Mouse (Mus musculus): ENCODE data around the gene Nudt16l1.

The Nudt16l1 gene

DNA sequence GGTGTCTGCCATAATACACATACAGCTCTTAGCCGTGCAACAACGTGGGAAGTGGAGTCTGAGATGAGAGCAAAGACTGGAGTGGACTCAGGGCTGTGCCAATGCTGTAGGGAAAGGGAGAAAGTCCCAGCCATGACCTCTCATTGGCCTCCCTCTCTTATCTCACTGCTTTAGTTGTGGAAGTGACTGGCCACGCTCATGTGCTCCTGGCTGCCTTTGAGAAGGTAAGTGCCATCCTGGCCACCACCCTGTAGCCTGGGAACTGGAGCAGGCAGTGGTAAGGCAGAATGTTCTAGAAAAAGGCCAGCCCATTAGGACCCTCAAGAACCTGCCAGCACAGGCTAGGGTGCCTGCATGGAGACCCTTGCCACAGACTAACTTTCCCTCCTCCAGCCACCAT, 22.6 kb upstream of the Nudt16l1 start:
- no peak for DNase-seq

- no peak for DNase-seq
Observed at GRCm38 (mm10) chr16:4916608-4917007, 22.0 kb upstream of the Nudt16l1 start.

DNA sequence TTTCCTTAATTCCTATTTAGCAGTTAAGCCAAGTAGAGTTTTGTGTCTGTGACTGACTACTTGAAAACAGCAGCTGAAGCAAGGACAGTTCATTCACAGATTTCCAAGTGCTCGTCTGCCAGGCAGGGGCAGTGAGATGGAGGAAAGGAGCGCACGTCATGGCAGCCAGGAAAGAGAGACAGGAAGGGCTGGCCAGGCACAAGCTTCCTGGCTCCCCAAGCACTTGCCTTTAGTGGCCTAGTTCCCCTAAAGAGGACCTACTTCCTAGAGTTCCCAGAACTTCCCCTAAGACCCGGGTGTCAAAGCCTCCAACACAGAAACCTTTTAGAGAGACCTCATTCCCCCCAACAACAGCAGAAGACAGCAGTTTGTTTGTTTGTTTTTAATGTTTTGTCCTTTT, 18.0 kb upstream of the Nudt16l1 start:
- DNase-seq: no peak

DNA sequence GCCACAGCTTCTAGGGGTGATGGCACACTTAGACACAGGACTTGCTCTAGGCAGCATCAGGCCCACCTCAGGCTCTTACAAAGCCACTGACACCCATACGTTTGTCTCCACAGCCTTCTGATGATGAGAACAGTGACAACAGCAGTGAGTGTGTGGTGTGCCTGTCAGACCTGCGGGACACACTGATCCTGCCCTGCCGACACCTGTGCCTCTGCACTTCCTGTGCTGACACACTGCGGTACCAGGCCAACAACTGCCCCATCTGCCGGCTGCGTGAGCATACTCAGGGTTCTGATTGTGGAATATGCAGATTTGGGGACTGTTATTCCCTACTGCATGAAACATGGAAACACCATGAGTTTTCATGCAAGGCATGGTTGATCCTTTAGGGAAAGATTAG, 16.1 kb upstream of the Nudt16l1 start:
- no peak for DNase-seq

DNA sequence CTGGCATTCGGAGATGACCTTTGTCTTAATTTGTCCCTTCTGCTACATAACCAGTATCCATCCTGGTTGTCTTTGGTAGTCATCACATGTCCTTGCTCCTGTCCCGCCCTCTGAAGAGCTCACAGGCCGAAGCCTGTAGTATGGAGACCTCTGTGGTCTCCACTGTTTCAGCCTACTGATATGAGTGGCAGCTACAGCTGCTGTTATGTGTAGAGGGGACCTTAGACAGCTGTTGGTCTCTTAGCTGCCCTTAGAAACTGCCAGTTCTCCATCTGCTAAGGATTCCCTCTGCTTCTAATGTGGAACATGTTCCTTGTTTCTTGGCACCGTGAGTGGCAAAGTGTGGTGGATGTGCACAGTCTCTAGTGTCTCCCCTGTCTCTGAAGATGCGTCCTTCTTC, 14.6 kb upstream of the Nudt16l1 start:
- no peak for DNase-seq

- DNase-seq: no peak
Observed at GRCm38 (mm10) chr16:4927967-4928366, 10.6 kb upstream of the Nudt16l1 start.

DNA sequence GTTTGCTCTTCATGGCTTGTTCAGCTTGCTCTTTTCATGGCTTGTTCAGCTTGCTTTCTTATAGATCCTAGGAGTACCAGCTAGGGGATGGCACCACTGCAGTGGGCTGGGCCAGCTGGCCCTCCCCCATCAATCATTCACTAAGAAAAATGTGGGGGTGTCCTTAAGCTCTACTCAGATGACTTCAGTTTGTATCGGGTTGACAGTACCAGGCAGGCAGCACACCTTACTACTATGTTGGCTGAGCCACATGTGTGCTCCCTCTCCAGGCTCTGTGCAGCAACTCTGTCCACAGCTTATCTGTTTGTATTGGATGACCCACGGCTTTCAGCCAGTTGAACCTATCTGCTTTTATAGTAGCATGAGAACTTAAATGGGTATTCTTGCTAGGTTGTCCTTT, 10.1 kb upstream of the Nudt16l1 start:
- DNase-seq: no peak

- no peak for DNase-seq
Observed at GRCm38 (mm10) chr16:4932429-4932828, 6.1 kb upstream of the Nudt16l1 start.

DNA sequence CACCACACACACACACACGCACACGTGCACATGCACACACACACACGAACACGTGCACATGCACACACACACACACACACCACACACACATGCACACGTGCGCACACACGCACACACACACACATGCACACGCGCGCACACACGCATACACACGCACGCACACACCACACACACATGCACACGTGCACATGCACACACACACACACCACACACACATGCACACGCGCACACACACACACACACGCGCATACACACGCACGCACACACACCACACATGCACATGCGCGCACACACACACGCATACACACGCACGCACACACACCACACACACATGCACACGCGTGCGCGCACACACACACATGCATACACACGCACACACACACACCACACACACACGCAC, 3.1 kb upstream of the Nudt16l1 start:
- no peak for DNase-seq

- no peak for DNase-seq
Observed at GRCm38 (mm10) chr16:4935931-4936703, 2.4 kb upstream of the Nudt16l1 start.

- no peak for DNase-seq
Observed at GRCm38 (mm10) chr16:4937351-4938190, 990 bp upstream of the Nudt16l1 start.

GRCm38 (mm10) chr16:4938989-4939388, 428 bp downstream of the Nudt16l1 start:
- peak; percentile 94 for DNase-seq

GRCm38 (mm10) chr16:4939412-4939811, 851 bp downstream of the Nudt16l1 start:
- DNase-seq: peak; percentile 48

DNA sequence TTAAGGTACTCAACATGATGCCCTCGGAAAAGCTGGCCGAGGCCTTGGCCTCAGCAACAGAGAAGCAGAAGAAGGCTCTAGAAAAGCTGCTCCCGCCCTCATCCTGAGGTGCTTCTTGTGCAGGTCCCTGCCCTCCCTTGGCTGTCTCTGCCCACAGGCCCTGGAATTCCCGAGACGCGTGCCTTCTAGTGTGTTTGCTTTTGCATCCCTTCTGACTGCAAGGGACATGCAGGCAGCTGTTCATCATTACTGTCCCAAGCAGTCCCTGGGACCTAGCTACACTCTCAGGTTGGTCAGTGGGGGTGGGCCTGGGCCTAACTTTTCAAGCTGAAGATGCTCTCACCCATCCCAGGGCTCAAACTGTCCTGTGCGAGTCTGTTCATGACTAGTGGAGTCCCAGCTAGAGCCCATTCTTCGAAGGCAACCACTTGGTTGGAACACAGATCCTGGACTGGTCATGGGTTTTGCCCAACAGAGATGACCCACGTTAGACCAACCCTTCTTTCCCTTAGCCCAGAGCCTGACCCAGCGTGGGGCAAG, 1.8 kb downstream of the Nudt16l1 start:
- DNase-seq: no peak

GRCm38 (mm10) chr16:4941016-4941415, 2.5 kb downstream of the Nudt16l1 start:
- DNase-seq: no peak

GRCm38 (mm10) chr16:4942868-4943267, 4.3 kb downstream of the Nudt16l1 start:
- DNase-seq: no peak

- no peak for DNase-seq
Observed at GRCm38 (mm10) chr16:4943431-4943830, 4.9 kb downstream of the Nudt16l1 start.

DNA sequence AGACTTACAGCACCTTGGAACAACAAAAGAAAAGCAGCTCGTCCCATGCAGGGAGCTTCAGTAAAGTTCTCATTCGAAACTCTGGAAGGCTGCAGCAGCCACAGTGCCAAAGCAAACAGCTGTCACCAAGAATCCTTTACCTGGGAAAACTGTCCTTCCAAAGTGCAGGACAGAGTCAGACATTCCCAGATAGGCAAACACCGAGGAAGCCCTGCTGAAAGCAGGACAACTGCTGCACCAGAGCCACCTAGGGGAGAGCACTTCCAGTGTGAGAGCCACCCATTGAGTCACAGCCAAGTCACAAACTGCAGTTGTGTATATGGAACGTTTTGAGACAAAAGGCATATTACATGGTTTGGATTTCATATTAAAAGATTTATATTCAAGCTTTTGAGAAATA, 6.9 kb downstream of the Nudt16l1 start:
- DNase-seq: no peak

- no peak for DNase-seq
Observed at GRCm38 (mm10) chr16:4946155-4946554, 7.6 kb downstream of the Nudt16l1 start.

GRCm38 (mm10) chr16:4947378-4947777, 8.8 kb downstream of the Nudt16l1 start:
- DNase-seq: no peak

DNA sequence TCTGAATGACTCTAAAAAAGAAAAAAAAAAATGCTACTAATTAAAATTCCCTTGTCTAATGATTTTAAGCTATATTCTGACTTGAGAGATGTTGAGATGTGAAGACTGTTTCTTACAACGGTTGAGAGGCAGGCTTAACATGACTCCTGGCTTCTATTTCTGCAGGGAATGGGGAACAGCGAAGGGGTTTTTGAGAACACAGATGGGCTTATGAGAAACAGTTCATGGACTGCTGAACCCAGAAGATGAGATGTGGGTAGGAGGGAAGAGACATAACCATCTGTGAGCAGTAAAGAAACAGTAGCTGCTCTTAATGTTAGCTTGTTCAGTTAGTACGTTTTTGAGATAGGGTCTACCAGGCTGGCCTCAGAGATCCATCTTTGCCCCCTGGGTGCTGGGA, 18.0 kb downstream of the Nudt16l1 start:
- no peak for DNase-seq

DNA sequence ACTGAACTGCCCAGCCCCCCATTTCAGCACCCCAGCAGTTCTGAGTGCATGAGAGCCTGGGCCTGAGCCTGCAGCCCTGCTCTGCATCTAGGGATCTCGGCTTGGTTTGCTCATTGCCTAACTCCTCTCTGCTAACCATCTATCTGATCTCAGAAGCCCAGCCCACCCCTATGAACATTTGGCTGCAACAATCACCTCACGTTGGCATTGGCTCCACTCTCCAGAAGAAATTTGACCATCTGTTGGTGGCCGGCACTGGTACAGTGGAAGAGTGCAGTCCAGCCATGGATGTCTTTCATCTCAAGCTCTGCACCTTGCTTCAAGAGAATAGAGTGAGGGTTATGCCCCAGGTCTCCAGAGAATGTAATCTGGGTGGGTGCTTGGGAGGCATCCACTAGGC, 18.9 kb downstream of the Nudt16l1 start:
- DNase-seq: no peak

GRCm38 (mm10) chr16:4960260-4960659, 21.7 kb downstream of the Nudt16l1 start:
- DNase-seq: no peak

- DNase-seq: no peak
Observed at GRCm38 (mm10) chr16:4963346-4963745, 24.8 kb downstream of the Nudt16l1 start.

All from liver (tissue).